Mouse (Mus musculus) cerebellum, adult 9-10 months (tissue): ENCODE measurements at regions not wholly inside any gene's neighbourhood (a gene's known extent, or its start where the extent isn't known, plus 50 kb on each side); places are given as distances from the start of the nearest gene placed in this dataset.
"Not testable (repeated sequence)": the region's sequence is repeated elsewhere in the genome, so short reads cannot be mapped to it uniquely, and the experiment has no call there.

Source experiments
- DNase-seq: peaks from one replicate; pipeline ENCODE4 v3.0.0; 2022

DNA sequence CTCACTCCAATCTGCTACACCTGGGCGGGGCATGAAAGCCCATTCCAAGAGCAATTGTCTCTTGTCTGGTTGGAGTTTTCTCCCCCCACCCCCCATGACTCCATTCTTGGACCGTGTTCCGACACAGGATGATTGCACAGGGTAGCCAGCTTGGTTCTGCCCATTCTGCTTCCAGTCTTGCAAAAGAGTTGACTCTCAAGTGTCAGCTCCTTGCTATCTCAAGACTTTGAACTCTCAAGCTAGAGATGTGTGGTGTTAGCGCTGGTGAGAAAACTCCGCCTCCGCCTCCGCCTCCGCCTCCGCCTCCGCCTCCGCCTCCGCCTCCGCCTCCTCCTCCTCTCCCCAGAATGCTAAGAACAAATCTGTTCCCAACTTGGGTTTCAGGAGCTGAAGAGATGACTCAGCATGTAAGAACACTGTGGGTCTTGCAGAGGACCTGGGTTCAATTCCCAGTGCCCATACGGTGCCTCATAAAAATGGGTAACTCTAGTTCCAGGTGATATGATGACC is 135.1 kb downstream of the Bcat1 start:
- no peak for DNase-seq

GRCm38 (mm10) chr6:144938613-144939236 is 137.3 kb downstream of the Bcat1 start:
- no peak for DNase-seq

GRCm38 (mm10) chr6:144937211-144937610 is 138.8 kb downstream of the Bcat1 start:
- DNase-seq = no peak

DNA sequence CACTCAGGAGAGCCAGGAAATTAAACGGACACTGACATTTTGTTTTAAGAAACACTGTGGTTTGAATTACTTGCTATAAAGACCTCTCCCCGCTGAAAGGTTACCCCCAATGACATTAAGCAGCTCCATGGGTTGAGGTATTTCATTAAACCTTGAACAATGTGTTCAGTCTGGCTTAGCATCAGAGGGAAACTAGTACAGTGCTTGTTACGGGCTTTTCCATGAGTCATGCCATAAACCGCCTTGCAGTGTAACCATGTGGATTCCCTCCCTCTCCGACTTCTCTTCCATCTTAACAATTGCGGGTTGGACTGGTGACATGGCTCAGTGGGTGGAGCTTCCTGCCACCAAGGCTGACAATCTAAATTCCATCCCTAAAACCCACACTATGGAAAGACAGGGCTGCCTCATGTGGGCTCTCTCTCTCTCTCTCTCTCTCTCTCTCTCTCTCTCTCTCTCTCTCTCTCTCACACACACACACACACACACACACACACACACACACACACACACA is 142.2 kb downstream of the Bcat1 start:
- DNase-seq = no peak

DNA sequence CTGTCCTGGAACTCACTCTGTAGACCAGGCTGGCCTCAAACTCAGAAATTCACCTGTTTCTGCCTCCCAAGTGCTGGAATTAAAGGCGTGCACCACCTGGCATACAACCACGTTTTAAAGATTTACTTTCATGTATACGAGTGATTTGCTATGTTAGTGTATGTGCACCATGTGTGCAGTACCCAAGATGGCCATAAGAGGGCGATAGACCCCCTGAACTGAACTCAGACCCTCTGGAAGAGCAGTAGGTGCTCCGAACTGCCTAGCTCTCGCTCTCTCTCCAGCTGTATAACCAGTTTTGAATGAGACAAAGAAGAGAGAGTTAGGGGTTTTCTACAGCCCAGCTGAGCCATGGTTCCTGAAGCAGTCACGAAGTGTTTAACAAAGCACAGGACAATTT is 143.6 kb downstream of the Bcat1 start:
- no peak for DNase-seq

- no peak for DNase-seq
Measured at GRCm38 (mm10) chr6:144929959-144930358, 146.0 kb downstream of the Bcat1 start.

GRCm38 (mm10) chr6:144929262-144929855 is 146.6 kb downstream of the Bcat1 start:
- no peak for DNase-seq

- no peak for DNase-seq
Measured at GRCm38 (mm10) chr6:144927599-144927998, 145.8 kb upstream of the Sox5 start.

DNA sequence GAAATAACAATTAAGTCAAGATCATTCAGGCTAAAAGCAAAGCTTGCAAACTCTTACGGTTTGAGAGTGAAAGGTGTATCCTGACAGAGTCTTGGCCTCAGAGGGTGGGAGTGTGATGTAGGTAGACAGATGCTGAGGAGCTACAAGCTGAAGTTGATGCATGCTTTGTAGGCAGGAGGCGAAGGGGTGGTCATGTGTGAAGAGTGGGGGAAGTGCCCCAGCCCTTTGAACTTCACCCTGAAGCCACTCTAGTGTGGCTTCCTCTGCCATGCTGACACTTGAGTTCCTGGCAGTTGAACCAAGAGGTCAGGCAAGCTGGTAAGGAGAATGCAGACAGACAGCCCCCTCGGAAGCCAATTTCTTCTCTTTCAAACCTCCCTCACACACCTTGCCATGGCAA is 141.0 kb upstream of the Sox5 start:
- DNase-seq = no peak

- no peak for DNase-seq
Measured at GRCm38 (mm10) chr6:144919750-144920149, 138.0 kb upstream of the Sox5 start.

DNA sequence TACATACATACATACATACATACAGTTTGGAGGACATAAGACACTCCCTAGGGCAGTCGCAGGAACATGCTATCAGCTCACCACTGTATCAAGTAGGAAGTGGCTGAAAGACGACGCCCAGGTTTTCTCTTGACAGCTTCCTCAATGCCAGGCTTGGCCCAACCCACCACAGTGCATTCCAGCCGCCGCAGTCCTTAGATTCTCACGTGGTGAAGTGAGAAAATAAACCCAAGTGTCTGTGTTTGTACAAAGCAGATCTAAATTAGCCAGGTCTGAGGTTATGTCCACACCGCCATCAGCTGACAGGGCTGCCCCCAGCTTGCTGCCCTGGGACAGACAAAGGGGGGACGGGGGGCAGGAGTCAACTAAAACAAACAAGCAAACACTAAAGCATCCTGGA is 135.4 kb upstream of the Sox5 start:
- DNase-seq = no peak

DNA sequence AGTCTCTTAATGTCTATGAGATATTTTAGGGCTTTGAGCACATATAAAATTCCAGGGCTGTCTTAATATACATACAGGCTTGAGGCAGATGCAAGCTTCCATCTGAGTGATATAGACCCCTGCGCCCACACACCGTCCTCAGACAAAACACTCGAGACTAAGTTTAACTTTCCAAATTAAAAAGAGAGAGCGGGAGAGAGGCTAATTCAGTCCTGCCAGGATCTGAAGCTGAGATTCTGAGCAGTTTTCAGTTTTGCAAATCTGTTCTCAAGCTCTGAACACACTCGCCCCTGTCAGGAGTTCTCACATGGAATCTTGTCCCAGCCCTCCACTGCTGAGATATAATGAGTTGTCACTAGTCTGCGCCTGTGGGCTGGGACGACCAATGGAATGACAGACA is 130.0 kb upstream of the Sox5 start:
- no peak for DNase-seq

- DNase-seq = no peak
Measured at GRCm38 (mm10) chr6:144910392-144910791, 128.6 kb upstream of the Sox5 start.

DNA sequence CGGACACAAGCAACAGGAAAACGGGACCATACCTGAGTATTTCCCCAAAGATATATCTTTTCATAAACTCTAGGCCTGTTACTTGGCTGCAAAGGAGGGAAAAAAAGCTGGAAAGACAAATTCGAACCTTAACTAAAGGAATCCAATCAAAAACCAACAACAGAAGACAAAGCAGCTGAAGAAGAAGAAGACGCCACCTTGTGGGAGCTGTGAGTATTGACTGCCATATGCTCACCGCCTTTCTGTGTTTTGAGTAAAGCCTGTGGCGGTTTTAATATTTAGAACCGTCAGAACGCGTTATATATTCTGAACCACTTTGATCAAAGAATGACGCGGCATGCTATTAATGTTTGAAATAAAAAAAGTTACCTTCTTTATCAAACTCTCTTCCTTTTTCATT is 126.9 kb upstream of the Sox5 start:
- DNase-seq = no peak

- DNase-seq = no peak
Measured at GRCm38 (mm10) chr6:144903156-144903555, 121.4 kb upstream of the Sox5 start.

- DNase-seq = no peak
Measured at GRCm38 (mm10) chr6:144902267-144902995, 120.7 kb upstream of the Sox5 start.

GRCm38 (mm10) chr6:144901825-144902224 is 120.0 kb upstream of the Sox5 start:
- DNase-seq = no peak

- not testable (repeated sequence) for DNase-seq
Measured at GRCm38 (mm10) chr6:144900858-144901257, 119.1 kb upstream of the Sox5 start.

GRCm38 (mm10) chr6:144897526-144897925 is 115.7 kb upstream of the Sox5 start:
- no peak for DNase-seq

DNA sequence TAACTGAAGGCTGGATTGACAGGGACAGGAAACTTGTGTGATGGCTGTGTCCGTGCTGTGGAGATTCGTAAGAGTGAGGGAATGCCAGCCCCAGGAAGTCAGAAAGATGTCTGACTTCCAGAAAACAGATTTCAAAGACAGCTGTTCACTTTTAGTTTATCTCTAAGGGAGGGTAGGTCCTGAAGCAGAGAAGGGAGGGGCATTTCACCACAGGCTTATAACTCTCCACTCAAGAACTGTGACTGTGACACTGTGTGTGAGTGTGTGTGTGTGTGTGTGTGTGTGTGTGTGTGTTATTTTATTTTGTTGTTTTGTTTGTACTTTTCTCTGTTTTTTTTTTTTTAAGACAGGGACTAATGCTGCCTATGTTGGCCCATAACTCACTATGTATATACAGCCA is 109.1 kb upstream of the Sox5 start:
- DNase-seq = no peak

DNA sequence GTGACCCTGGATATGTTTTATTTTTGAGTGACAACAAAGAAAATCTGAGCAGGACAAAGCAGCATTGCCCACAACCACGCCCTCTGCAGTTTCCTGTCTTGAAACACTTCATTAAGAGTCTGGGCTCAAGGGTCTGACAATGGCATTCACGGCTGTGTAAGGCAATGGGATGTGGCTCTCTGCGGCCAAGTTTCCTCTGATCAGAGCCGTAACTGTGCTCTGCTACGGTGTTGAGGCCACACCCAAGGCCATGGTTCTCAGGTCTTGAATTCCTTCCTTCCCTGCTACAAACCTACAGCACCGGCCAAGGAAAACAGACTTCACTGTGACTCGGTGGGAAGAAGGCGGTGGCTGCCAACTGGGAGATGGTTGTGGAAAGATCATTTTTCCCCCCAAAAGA is 108.4 kb upstream of the Sox5 start:
- DNase-seq = no peak

DNA sequence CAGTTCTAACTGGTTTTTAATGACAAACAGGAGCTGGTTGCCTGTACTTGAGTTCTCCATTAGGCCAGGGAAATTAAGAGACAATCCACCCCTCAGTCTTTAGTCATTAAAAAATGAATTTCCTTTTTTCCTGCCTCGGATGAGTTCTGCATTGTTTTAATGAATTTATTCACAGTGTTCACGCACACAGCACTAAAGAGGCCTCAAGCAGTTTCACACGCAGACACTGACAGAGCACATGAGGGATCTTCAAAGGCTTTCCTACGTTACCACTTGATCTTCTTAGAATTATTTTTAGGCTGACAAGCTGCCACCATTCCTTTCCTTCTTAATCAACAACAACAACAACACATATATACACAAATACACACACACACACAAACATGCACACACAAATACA is 101.3 kb upstream of the Sox5 start:
- no peak for DNase-seq

DNA sequence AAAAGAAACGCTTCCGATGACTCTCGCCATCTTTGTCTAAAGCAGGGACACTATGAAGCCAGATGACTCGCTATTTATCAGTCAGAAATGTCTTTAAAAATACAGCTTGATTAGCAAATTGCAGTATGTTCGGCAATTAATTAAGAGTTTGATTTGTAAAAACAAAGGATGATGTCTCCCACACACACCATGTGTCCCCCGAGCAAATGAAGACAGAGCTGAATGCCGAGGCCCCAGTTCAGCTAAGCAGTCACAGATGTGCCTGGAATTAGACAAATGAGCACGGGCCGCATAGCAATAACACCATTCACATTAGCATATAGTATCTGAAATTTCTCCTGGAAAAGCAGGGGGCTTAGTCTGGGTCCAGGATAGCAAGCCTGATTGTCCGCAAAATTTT is 98.3 kb upstream of the Sox5 start:
- DNase-seq = no peak

DNA sequence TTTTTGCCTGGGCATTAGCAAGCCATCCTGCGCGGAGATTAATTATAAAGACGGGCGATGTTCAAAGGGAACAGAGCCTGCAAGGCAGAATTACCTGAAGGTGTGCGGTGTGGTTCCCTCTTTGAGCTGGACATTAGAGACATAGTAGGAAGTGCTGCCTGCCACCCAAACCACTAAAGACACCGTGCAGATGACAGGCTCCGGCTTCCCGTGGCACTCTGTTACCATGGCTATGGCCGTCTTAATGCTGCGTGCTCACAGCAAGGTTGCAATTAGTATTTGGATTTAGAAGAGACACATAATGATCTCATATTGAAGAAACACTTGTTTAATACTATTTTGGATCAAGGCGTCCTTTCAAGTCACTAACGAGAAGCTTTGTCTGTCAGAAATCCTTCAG is 95.0 kb upstream of the Sox5 start:
- no peak for DNase-seq
